Mouse (Mus musculus): ENCODE measurements around the gene Apoc3. TPM values are rescaled to one million over a fixed set of nuclear protein-coding genes. Genes with fewer than 3 reads are reported as not detected.

Apoc3 gene
- polyA plus RNA-seq, 1 experiment from 2014 or later = 590 TPM

DNA sequence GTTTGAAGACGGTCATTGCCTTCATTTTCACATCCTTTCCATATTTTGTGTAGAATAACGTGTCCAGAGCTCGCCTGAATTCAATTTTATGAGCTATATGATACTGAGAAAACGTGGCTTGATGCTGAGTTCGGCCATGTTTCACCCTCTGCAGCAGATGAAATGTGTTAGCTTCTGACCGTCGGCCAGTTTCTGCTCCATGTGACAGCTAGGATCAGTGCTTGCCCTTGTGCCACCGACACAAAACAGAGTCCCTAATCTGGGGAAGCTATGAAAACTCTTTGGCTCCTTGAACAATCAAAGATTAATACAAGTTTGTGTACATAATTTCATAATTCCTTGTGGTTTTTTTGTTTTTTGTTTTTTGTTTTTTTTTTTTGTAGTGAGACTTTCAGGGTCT, 44.2 kb downstream of the Apoc3 start:
- Histone ChIP-seq H3K9ac (ENCODE audit: low read depth, low read length) (no peak overlapping the region), H3K27me3 (replicated peaks; ENCODE audit: control insufficient read depth, insufficient read depth, low read length) (no peaks in the 10 kb centered on the region), H3K4me1 (ENCODE audit: control insufficient read depth, insufficient read depth, low read length) (no peaks in the 10 kb centered on the region), H3K4me3 (ENCODE audit: low read length) (no peak overlapping the region), H3K9me3 (ENCODE audit: control insufficient read depth, low read length) (no peaks in the 10 kb centered on the region), H3K36me3 (ENCODE audit: control insufficient read depth, insufficient read depth, low read length) (no peaks in the 10 kb centered on the region; the same call in 1 of the 2 replicates), H3K27ac (ENCODE audit: low read length) (no peak overlapping the region), H3K4me2 (ENCODE audit: low read depth, low read length) (no peak overlapping the region)
- 65% methylated on average over 8 of the region's 8 CpGs for WGBS
- no peak for ATAC-seq

DNA sequence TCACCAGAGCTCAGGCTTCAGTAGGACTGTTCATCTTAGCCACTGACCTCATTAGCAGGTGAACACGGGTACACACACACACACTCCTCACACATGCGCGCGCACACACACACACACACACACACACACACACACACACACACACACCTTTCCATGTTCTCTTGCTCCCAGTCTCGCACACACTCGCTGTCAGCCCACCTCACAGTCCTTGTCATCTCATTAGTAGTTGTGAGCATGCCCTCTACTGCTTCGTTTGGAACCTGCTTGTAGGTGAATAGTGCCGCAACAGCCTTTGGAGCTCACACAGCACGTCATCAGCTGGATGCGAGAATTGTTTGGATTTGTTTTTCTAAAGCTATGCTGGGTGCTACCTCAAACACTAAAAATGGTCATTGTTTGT, 46.1 kb downstream of the Apoc3 start:
- no peaks in the 10 kb centered on the region for H3K4me1 ChIP-seq (ENCODE audit: control insufficient read depth, insufficient read depth, low read length)
- no peak overlapping the region for H3K27ac ChIP-seq (ENCODE audit: low read length)
- H3K4me3 ChIP-seq (ENCODE audit: low read length) = no peak overlapping the region
- no peak overlapping the region for H3K9ac ChIP-seq (ENCODE audit: low read depth, low read length)
- 87% methylated on average over 10 of the region's 10 CpGs for WGBS
- no peaks in the 10 kb centered on the region for H3K9me3 ChIP-seq (ENCODE audit: control insufficient read depth, low read length)
- H3K36me3 ChIP-seq (ENCODE audit: control insufficient read depth, insufficient read depth, low read length) = no peaks in the 10 kb centered on the region
- no peak for ATAC-seq
- H3K4me2 ChIP-seq (ENCODE audit: low read depth, low read length) = no peak overlapping the region
- no peaks in the 10 kb centered on the region for H3K27me3 ChIP-seq (replicated peaks; ENCODE audit: control insufficient read depth, insufficient read depth, low read length)

DNA sequence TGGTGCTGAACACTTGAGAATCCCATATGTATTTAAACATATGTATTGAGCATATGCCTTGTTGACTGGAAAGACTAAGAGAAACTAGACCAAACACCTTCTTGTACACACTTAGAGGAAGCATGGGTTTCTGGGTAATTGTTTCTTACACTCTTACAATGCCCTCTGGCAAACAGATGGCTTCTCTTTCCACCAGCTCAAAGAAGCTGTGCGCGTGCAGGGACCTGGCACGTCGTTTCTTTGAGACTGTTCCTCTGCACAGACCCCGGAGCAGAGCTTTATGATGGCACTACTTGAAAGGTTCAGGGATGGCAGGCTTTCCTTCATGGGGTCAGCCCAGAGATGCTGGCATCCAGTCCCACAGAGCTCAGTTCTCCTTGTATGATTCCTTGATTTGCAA, 46.5 kb downstream of the Apoc3 start:
- Histone ChIP-seq H3K4me1 (ENCODE audit: control insufficient read depth, insufficient read depth, low read length) (no peaks in the 10 kb centered on the region), H3K27ac (ENCODE audit: low read length) (no peak overlapping the region), H3K9me3 (ENCODE audit: control insufficient read depth, low read length) (no peaks in the 10 kb centered on the region), H3K4me3 (ENCODE audit: low read length) (no peak overlapping the region), H3K36me3 (ENCODE audit: control insufficient read depth, insufficient read depth, low read length) (no peaks in the 10 kb centered on the region), H3K9ac (ENCODE audit: low read depth, low read length) (no peak overlapping the region), H3K4me2 (ENCODE audit: low read depth, low read length) (no peak overlapping the region), H3K27me3 (replicated peaks; ENCODE audit: control insufficient read depth, insufficient read depth, low read length) (no peaks in the 10 kb centered on the region)
- WGBS = 81% methylated on average over 5 of the region's 5 CpGs
- no peak for ATAC-seq

DNA sequence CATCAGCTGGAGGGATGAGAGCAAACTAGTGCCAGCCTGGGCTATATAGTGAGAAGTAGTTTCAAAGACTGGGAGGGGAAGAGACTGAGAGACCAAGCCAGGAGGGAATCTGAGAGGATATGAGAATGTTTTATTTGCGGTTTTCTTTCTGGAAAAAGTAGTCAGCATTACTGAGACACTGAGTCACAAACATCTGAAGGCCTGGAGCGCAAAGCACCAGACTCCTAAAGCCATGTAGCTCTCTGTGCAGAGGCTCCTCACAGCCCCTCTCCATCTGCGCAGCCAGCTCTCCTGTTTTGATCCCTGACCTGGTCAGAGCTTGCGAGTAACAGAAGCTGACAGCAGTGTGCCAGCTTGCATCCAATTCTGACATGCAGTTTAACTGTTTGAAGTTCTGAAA, 47.1 kb downstream of the Apoc3 start:
- H3K4me3 ChIP-seq (ENCODE audit: low read length) = no peak overlapping the region
- H3K36me3 ChIP-seq (ENCODE audit: control insufficient read depth, insufficient read depth, low read length) = no peaks in the 10 kb centered on the region
- ATAC-seq = no peak
- 90% methylated on average over 4 of the region's 4 CpGs for WGBS
- no peak overlapping the region for H3K27ac ChIP-seq (ENCODE audit: low read length)
- no peak overlapping the region for H3K9ac ChIP-seq (ENCODE audit: low read depth, low read length)
- no peaks in the 10 kb centered on the region for H3K9me3 ChIP-seq (ENCODE audit: control insufficient read depth, low read length)
- no peaks in the 10 kb centered on the region for H3K27me3 ChIP-seq (replicated peaks; ENCODE audit: control insufficient read depth, insufficient read depth, low read length)
- H3K4me1 ChIP-seq (ENCODE audit: control insufficient read depth, insufficient read depth, low read length) = no peaks in the 10 kb centered on the region
- H3K4me2 ChIP-seq (ENCODE audit: low read depth, low read length) = no peak overlapping the region

GRCm38 (mm10) chr9:46186387-46186786, 49.0 kb downstream of the Apoc3 start:
- no peak overlapping the region for H3K9ac ChIP-seq (ENCODE audit: low read depth, low read length)
- no peak overlapping the region for H3K4me3 ChIP-seq (ENCODE audit: low read length)
- ATAC-seq = no peak
- no peak overlapping the region for H3K4me2 ChIP-seq (ENCODE audit: low read depth, low read length)
- no peak overlapping the region for H3K27ac ChIP-seq (ENCODE audit: low read length)
- 88% methylated on average over 1 of the region's 1 CpGs for WGBS
- H3K36me3 ChIP-seq (ENCODE audit: control insufficient read depth, insufficient read depth, low read length) = no peaks in the 10 kb centered on the region
- H3K27me3 ChIP-seq (replicated peaks; ENCODE audit: control insufficient read depth, insufficient read depth, low read length) = no peaks in the 10 kb centered on the region
- H3K4me1 ChIP-seq (ENCODE audit: control insufficient read depth, insufficient read depth, low read length) = no peaks in the 10 kb centered on the region
- H3K9me3 ChIP-seq (ENCODE audit: control insufficient read depth, low read length) = no peaks in the 10 kb centered on the region

- no peak for ATAC-seq
- peak overlapping the region; percentile 58; the same call in 1 of the 2 replicates for H3K27ac ChIP-seq (ENCODE audit: low read length)
These were observed 50.2 kb downstream of the Apoc3 start for GRCm38 (mm10) chr9:46185191-46185590.

GRCm38 (mm10) chr9:46184542-46184941, 50.9 kb downstream of the Apoc3 start:
- H3K27me3 ChIP-seq (replicated peaks; ENCODE audit: control insufficient read depth, insufficient read depth, low read length) = no peaks in the 10 kb centered on the region
- H3K27ac ChIP-seq (ENCODE audit: low read length) = peak overlapping the region; percentile 58
- ATAC-seq = peak; percentile 45; the same call in 1 of the 2 replicates
- no peaks in the 10 kb centered on the region for H3K9me3 ChIP-seq (ENCODE audit: control insufficient read depth, low read length)
- no peak overlapping the region for H3K4me3 ChIP-seq (ENCODE audit: low read length)
- WGBS = 53% methylated on average over 5 of the region's 5 CpGs
- H3K36me3 ChIP-seq (ENCODE audit: control insufficient read depth, insufficient read depth, low read length) = no peaks in the 10 kb centered on the region
- no peak overlapping the region for H3K9ac ChIP-seq (ENCODE audit: low read depth, low read length)
- H3K4me2 ChIP-seq (ENCODE audit: low read depth, low read length) = no peak overlapping the region
- no peaks in the 10 kb centered on the region for H3K4me1 ChIP-seq (ENCODE audit: control insufficient read depth, insufficient read depth, low read length)

More at GRCm38 (mm10) chr9:46185191-46185590, 50.2 kb downstream of the Apoc3 start:
- H3K4me2 ChIP-seq (ENCODE audit: low read depth, low read length) = no peak overlapping the region
- H3K4me1 ChIP-seq (ENCODE audit: control insufficient read depth, insufficient read depth, low read length) = no peaks in the 10 kb centered on the region
- H3K9ac ChIP-seq (ENCODE audit: low read depth, low read length) = no peak overlapping the region
- H3K36me3 ChIP-seq (ENCODE audit: control insufficient read depth, insufficient read depth, low read length) = no peaks in the 10 kb centered on the region
- WGBS = 46% methylated on average over 2 of the region's 2 CpGs
- H3K9me3 ChIP-seq (ENCODE audit: control insufficient read depth, low read length) = no peaks in the 10 kb centered on the region
- H3K4me3 ChIP-seq (ENCODE audit: low read length) = no peak overlapping the region
- H3K27me3 ChIP-seq (replicated peaks; ENCODE audit: control insufficient read depth, insufficient read depth, low read length) = no peaks in the 10 kb centered on the region

Other genes with a start within 250 kb of the Apoc3 start
- 123 and 137 TPM in 2 replicates for gene Pafah1b2, start 222.9 kb downstream of the Apoc3 start, polyA plus RNA-seq (2015; fragmentation: Nextera tagmentation; extraction: Ambion mirVana)
- gene Sik3, start 222.8 kb downstream of the Apoc3 start, polyA plus RNA-seq (2015; fragmentation: Nextera tagmentation; extraction: Ambion mirVana) = 5.1 and 5.2 TPM in 2 replicates
- 3,214 and 4,275 TPM in 2 replicates for gene Apoa1, start 7.1 kb downstream of the Apoc3 start, polyA plus RNA-seq (2015; fragmentation: Nextera tagmentation; extraction: Ambion mirVana)
- gene Apoa4, start 5.1 kb upstream of the Apoc3 start, polyA plus RNA-seq (2015; fragmentation: Nextera tagmentation; extraction: Ambion mirVana) = 1,729 and 3,070 TPM in 2 replicates
- 0.33 and 0.35 TPM in 2 replicates for gene Apoa5, start 33.0 kb upstream of the Apoc3 start, polyA plus RNA-seq (2015; fragmentation: Nextera tagmentation; extraction: Ambion mirVana)
- gene Zpr1, start 37.4 kb upstream of the Apoc3 start, polyA plus RNA-seq (2015; fragmentation: Nextera tagmentation; extraction: Ambion mirVana) = 47.6 and 50.0 TPM in 2 replicates
- gene Bud13, start 47.4 kb upstream of the Apoc3 start, polyA plus RNA-seq (2015; fragmentation: Nextera tagmentation; extraction: Ambion mirVana) = 17.0 and 19.4 TPM in 2 replicates
- 0.11 TPM in 1 of 2 replicates, not detected in the other for gene 4931429L15Rik, start 84.3 kb upstream of the Apoc3 start, polyA plus RNA-seq (2015; fragmentation: Nextera tagmentation; extraction: Ambion mirVana)